ENCODE assay signal across 9 mouse cellular contexts in genomic region chr16:90629976-90630375, GRCm38 (mm10).
A peak's percentile ranks its signal among the peaks of the same experiment; 100 is the strongest.
DNase-seq lines count a peak whose midpoint lies in the region; ATAC-seq lines count a peak whose summit lies in the region.
"Had no signal": no experiment of that assay in that cellular context is flagged by ENCODE, and none has a peak within 500 bp of the region (broad histone marks: within the 10 kb centered on the region; RNA-seq: fewer than 3 reads in every experiment).

No protein-coding gene starts in this region.

- no peak overlapping the region for H3K4me2 ChIP-seq in hindbrain, embryonic 11.5 days (replicated peaks; ENCODE audit: low read depth, low read length)
- no peak overlapping the region for H3K4me2 ChIP-seq in intestine, embryonic 16.5 days (ENCODE audit: low read depth, low read length)

- no peak for ATAC-seq in hindbrain, embryonic 11.5 days (ENCODE audit: low FRiP score)
- peak; percentile 47; the same call in 1 of the 2 replicates for ATAC-seq in intestine, embryonic 16.5 days
- no peak for ATAC-seq in erythroblast, adult 5-6 weeks (replicated peaks; ENCODE audit: low FRiP score, poor library complexity, severe bottlenecking)

- peaks cover 23% of the 10 kb centered on the region for H3K4me1 ChIP-seq in hindbrain, embryonic 10.5 days (replicated peaks)
- peaks cover 3% of the 10 kb centered on the region for H3K4me1 ChIP-seq in hindbrain, embryonic 11.5 days (replicated peaks; ENCODE audit: control insufficient read depth, insufficient read depth, low read length)
- peaks cover 21% of the 10 kb centered on the region for H3K4me1 ChIP-seq in intestine, embryonic 16.5 days (ENCODE audit: control insufficient read depth, insufficient read depth, low read length)
- H3K4me1 ChIP-seq: megakaryocyte, embryonic 14.5 days had no signal

- no peak overlapping the region for H3K9ac ChIP-seq in hindbrain, embryonic 11.5 days (ENCODE audit: low read depth, low read length)
- H3K9ac ChIP-seq in intestine, embryonic 16.5 days (ENCODE audit: low read depth, low read length) = 0 out of 2 replicates have a peak overlapping the region, but pooled peaks have one; percentile 0

- H3K9me3 ChIP-seq in hindbrain, embryonic 10.5 days = no peaks in the 10 kb centered on the region
- H3K9me3 ChIP-seq in hindbrain, embryonic 11.5 days (ENCODE audit: control insufficient read depth, low read length) = no peaks in the 10 kb centered on the region
- no peaks in the 10 kb centered on the region for H3K9me3 ChIP-seq in intestine, embryonic 16.5 days (ENCODE audit: control insufficient read depth, low read length)

- H3K27me3 ChIP-seq in hindbrain, embryonic 10.5 days (ENCODE audit: insufficient read depth, poor library complexity, severe bottlenecking) = peaks cover 5% of the 10 kb centered on the region; the same call in 1 of the 2 replicates
- no peaks in the 10 kb centered on the region for H3K27me3 ChIP-seq in hindbrain, embryonic 11.5 days (ENCODE audit: control insufficient read depth, insufficient read depth, low read length)
- H3K27me3 ChIP-seq in intestine, embryonic 16.5 days (replicated peaks; ENCODE audit: control insufficient read depth, insufficient read depth, low read length) = no peaks in the 10 kb centered on the region
- H3K27me3 ChIP-seq: megakaryocyte, embryonic 14.5 days had no signal

- H3K4me3 ChIP-seq in hindbrain, embryonic 10.5 days = no peak overlapping the region
- no peak overlapping the region for H3K4me3 ChIP-seq in hindbrain, embryonic 11.5 days (ENCODE audit: low read depth, low read length)
- H3K4me3 ChIP-seq in intestine, embryonic 16.5 days (ENCODE audit: low read length) = no peak overlapping the region
- H3K4me3 ChIP-seq: megakaryocyte, embryonic 14.5 days had no signal

- DNase-seq in hindbrain, embryonic 10.5 days (ENCODE audit: low spot score) = peak; percentile 32
- no peak for DNase-seq in hindbrain, embryonic 11.5 days (ENCODE audit: low spot score)
- DNase-seq in Muller cell, postnatal 12 days (ENCODE audit: inconsistent ontology term) = peak; percentile 61
- DNase-seq in cerebellum, postnatal 10 days = peak; percentile 52 to 68
- no peak for DNase-seq in right cerebral cortex, adult 2 months (ENCODE audit: low spot score in 2 of 2)
- DNase-seq in right cerebral cortex, adult 18-20 months = no peak

- 16% methylated on average over 6 of the region's 6 CpGs for WGBS in hindbrain, embryonic 10.5 days
- 22% methylated on average over 6 of the region's 6 CpGs for WGBS in hindbrain, embryonic 11.5 days
- WGBS in intestine, embryonic 16.5 days = 48% methylated on average over 6 of the region's 6 CpGs

- peak overlapping the region; percentile 79 for H3K27ac ChIP-seq in hindbrain, embryonic 10.5 days
- no peak overlapping the region for H3K27ac ChIP-seq in hindbrain, embryonic 11.5 days (ENCODE audit: low read depth, low read length)
- peak overlapping the region; percentile 74 for H3K27ac ChIP-seq in intestine, embryonic 16.5 days (ENCODE audit: low read length)

- no peaks in the 10 kb centered on the region for H3K36me3 ChIP-seq in hindbrain, embryonic 10.5 days
- no peaks in the 10 kb centered on the region for H3K36me3 ChIP-seq in hindbrain, embryonic 11.5 days (ENCODE audit: control insufficient read depth, insufficient read depth, low read length)
- H3K36me3 ChIP-seq in intestine, embryonic 16.5 days (ENCODE audit: control insufficient read depth, insufficient read depth, low read length) = no peaks in the 10 kb centered on the region

Comparison
In these comparisons a context has a peak if more than half of its experiments do, and no peak if none do; other contexts are left out.
1. DNase-seq: peak in hindbrain, embryonic 10.5 days (single experiment), Muller cell, postnatal 12 days (single experiment) and cerebellum, postnatal 10 days (2 of 2); none in hindbrain, embryonic 11.5 days (single experiment), right cerebral cortex, adult 2 months (0 of 2) and right cerebral cortex, adult 18-20 months (single experiment).